Mouse (Mus musculus) intestine, embryonic 16.5 days (tissue): Measurements from ENCODE around the gene Hsd3b6. TPM values are rescaled to one million over a fixed set of nuclear protein-coding genes. Genes with fewer than 3 reads are reported as not detected.
A peak's percentile ranks its signal among the peaks of the same experiment; 100 is the strongest.
"Not testable (repeated sequence)": the region's sequence is repeated elsewhere in the genome, so short reads cannot be mapped to it uniquely, and the experiment has no call there.

ENCODE experiments used
- ATAC-seq: fragments of 200-750 bp; cut with Nextera tagmentation; 2 replicates; pipeline ENCODE4 v1.8.0; 2017; ENCODE audit warnings: moderate TSS enrichment, moderate library complexity
- H3K27ac ChIP-seq: fragments of 300-500 bp; sonication (generic); 2 replicates; pipeline ENCODE4 v1.5.1; 2014; ENCODE audit warnings: mild to moderate bottlenecking, low read length
- H3K27me3 ChIP-seq: fragments of 300-500 bp; sonication (generic); replicated peaks from 2 replicates; pipeline ENCODE4 v1.6.1; 2014; ENCODE audit warnings: low read length, control low read depth, mixed read lengths; ENCODE audit not compliant: control insufficient read depth, insufficient read depth
- H3K36me3 ChIP-seq: fragments of 300-500 bp; sonication (generic); 2 replicates; pipeline ENCODE4 v1.6.1; 2014; ENCODE audit warnings: low read length, control low read depth; ENCODE audit not compliant: control insufficient read depth, insufficient read depth
- H3K4me1 ChIP-seq: fragments of 300-500 bp; sonication (generic); 2 replicates; pipeline ENCODE4 v1.6.1; 2014; ENCODE audit warnings: low read length, control low read depth, mixed read lengths; ENCODE audit not compliant: control insufficient read depth, insufficient read depth
- H3K4me2 ChIP-seq: fragments of 300-500 bp; sonication (generic); 2 replicates; pipeline ENCODE4 v1.6.1; 2014; ENCODE audit warnings: low read depth, low read length, control low read depth
- H3K4me3 ChIP-seq: fragments of 300-500 bp; sonication (generic); 2 replicates; pipeline ENCODE4 v1.5.1; 2014; ENCODE audit warnings: mild to moderate bottlenecking, low read length
- H3K9ac ChIP-seq: fragments of 300-500 bp; sonication (generic); 2 replicates; pipeline ENCODE4 v1.6.1; 2014; ENCODE audit warnings: low read depth, low read length
- H3K9me3 ChIP-seq: fragments of 300-500 bp; sonication (generic); 2 replicates; pipeline ENCODE4 v1.6.1; 2016; ENCODE audit warnings: low read length, control low read depth; ENCODE audit not compliant: control insufficient read depth
- WGBS: fragments of 180-500 bp; shearing (Covaris S2); extraction: QIAGEN DNeasy Blood & Tissue Kit; methylation state at CpG from one replicate; pipeline ENCODE4 v1.1.7; 2014; 5-methylcytosine and 5-hydroxymethylcytosine counted together
- polyA plus RNA-seq: library from polyadenylated mRNA; unstranded; fragments of >200 nt; fragmentation: Nextera tagmentation; extraction: Ambion mirVana; gene quantifications from 2 replicates; pipeline ENCODE4 v1.2.1, GENCODE M21; 2015

Gene Hsd3b6
- polyA plus RNA-seq, 1 experiment from 2014 or later: 0.27 TPM

DNA sequence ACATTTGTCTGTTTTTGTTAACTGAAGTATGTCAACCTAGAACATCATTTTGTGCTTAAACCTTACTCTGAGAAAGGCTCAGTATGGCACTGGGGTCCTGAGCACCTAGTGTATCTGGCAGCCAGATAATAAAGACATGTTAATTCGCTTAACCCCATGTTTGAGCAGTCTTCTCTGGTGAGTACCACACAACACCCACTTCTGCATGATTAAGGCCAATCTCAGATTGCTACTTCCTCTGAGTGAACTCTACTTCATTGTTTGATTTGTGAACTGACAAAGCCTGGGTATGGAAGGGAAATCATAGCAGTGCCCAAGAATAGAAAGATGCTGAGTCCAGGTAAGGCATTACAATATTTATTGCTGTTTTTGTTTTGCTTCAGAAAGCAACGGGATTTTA lies 37.6 kb upstream of the Hsd3b6 start:
- Histone ChIP-seq H3K4me3 (no peak overlapping the region), H3K27ac (no peak overlapping the region), H3K9ac (no peak overlapping the region), H3K9me3 (no peaks in the 10 kb centered on the region), H3K36me3 (no peaks in the 10 kb centered on the region), H3K27me3 (no peaks in the 10 kb centered on the region), H3K4me1 (no peaks in the 10 kb centered on the region; the same call in 1 of the 2 replicates), H3K4me2 (no peak overlapping the region)
- 71% methylated on average over 2 of the region's 2 CpGs for WGBS
- ATAC-seq: no peak

DNA sequence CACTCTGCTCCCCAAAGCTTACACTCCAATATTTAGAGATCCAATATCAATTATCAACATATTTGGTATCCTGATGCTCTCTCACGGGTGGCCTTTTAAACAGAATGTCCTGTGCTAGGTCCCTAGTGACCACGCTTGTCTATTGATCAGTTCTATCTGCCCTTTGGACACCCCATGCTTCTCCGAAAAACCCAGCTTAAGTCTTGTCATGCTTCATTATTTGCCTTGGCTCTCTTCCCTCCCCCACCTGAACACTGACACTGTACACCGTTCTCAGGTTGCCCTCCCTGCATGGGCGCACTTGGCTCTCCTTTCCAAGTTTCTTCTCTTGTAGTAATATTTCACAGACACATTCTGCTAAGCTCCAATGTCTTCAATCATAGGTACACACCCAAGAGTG lies 36.0 kb upstream of the Hsd3b6 start:
- Histone ChIP-seq H3K36me3 (no peaks in the 10 kb centered on the region), H3K27ac (no peak overlapping the region), H3K4me2 (no peak overlapping the region), H3K27me3 (no peaks in the 10 kb centered on the region), H3K4me3 (no peak overlapping the region), H3K9ac (no peak overlapping the region), H3K4me1 (no peaks in the 10 kb centered on the region; the same call in 1 of the 2 replicates), H3K9me3 (no peaks in the 10 kb centered on the region)
- no peak for ATAC-seq
- 79% methylated on average over 5 of the region's 5 CpGs for WGBS

DNA sequence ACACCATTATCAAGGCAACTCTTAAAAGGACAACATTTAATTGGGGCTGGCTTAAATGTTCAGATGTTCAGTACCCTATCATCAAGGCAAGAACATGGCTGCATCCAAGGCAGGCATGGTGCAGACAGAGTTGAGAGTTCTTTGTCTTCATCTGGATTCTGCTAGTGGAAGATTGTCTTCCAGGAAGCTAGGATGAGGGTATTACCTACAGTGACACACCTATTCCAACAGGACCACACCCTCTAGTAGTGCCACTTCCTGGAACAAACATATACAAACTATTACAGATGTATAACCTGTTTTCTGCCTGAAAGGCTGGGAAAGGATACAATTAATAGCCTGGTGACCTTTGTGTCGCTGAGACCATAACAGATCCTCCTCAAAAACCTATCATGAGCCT lies 34.7 kb upstream of the Hsd3b6 start:
- H3K27me3 ChIP-seq: no peaks in the 10 kb centered on the region
- no peaks in the 10 kb centered on the region; the same call in 1 of the 2 replicates for H3K4me1 ChIP-seq
- H3K4me3 ChIP-seq: no peak overlapping the region
- H3K9me3 ChIP-seq: no peaks in the 10 kb centered on the region
- H3K4me2 ChIP-seq: no peak overlapping the region
- H3K36me3 ChIP-seq: no peaks in the 10 kb centered on the region
- 0 out of 2 replicates have a peak, but pooled peaks have one; percentile 36 for ATAC-seq
- H3K27ac ChIP-seq: no peak overlapping the region
- no peak overlapping the region for H3K9ac ChIP-seq
- 94% methylated on average over 1 of the region's 1 CpGs for WGBS

DNA sequence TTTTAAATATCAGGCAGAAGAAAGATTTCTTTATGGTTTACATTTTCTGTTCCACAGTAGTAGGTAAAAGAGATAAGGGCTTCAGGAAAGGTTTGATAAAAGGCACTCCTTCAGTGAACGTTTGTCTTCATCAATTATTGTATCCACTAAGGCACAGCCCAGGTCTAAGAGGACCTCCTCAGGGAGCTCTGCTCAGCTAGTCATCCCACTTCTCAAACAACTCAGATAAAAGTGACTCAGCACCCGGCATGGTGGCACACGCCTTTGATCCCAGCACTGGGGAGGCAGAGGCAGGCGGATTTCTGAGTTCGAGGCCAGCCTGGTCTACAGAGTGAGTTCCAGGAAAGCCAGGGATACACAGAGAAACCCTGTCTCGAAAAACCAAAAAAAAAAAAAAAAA lies 1.6 kb downstream of the Hsd3b6 start:
- H3K4me3 ChIP-seq, H3K4me2 ChIP-seq, H3K36me3 ChIP-seq, H3K9ac ChIP-seq, H3K27ac ChIP-seq, H3K9me3 ChIP-seq, H3K27me3 ChIP-seq, H3K4me1 ChIP-seq, ATAC-seq: not testable (repeated sequence)
- 70% methylated on average over 6 of the region's 6 CpGs for WGBS

DNA sequence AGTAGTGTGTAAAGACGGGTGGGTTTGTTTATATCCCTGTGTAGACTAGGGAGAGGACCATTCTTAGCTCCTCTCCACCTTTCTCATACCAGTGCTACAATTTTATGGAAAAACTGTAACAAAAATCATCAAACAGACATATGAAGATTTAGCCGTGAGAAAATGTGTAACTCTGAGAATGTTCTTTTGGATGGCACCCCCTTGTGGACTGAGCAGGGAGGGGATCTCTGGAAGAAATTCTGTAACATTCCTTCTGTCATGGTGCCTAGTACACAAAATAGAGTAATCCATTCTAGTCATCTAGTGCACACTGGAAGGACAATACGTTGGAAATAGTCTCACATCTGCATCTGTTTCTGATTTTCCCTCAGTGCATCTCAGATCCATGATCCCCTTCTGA lies 9.2 kb downstream of the Hsd3b6 start:
- not testable (repeated sequence) for H3K9ac ChIP-seq, H3K4me2 ChIP-seq, ATAC-seq, H3K9me3 ChIP-seq, H3K27ac ChIP-seq, H3K4me3 ChIP-seq, H3K27me3 ChIP-seq, H3K4me1 ChIP-seq, H3K36me3 ChIP-seq
- 56% methylated on average over 3 of the region's 3 CpGs for WGBS

DNA sequence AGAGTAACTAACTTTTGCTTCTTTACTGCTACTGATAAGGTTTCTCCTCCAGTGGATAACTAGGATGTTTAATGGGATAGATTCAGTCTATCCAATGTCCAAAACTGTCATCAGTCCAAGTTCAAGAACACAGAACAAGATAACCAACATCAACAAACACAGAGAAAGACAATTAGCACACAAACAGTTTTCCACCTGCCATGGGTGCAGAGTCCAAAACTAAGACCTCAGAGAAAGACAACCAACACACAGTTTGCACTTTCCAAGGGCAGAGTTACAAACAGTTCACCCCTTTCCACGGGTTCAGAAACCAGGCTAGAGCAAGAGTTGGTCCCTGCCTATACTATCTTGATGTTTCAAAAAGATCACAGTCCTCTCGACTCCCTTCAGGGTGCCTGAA lies 27.7 kb downstream of the Hsd3b6 start:
- 72% methylated on average over 2 of the region's 2 CpGs for WGBS
- ATAC-seq: no peak
- Histone ChIP-seq H3K4me2 (no peak overlapping the region), H3K27ac (no peak overlapping the region), H3K9ac (no peak overlapping the region), H3K27me3 (no peaks in the 10 kb centered on the region), H3K4me3 (no peak overlapping the region), H3K9me3 (no peaks in the 10 kb centered on the region), H3K36me3 (no peaks in the 10 kb centered on the region), H3K4me1 (0 out of 2 replicates have a peak, but pooled peaks cover 5% of the 10 kb centered on the region)

DNA sequence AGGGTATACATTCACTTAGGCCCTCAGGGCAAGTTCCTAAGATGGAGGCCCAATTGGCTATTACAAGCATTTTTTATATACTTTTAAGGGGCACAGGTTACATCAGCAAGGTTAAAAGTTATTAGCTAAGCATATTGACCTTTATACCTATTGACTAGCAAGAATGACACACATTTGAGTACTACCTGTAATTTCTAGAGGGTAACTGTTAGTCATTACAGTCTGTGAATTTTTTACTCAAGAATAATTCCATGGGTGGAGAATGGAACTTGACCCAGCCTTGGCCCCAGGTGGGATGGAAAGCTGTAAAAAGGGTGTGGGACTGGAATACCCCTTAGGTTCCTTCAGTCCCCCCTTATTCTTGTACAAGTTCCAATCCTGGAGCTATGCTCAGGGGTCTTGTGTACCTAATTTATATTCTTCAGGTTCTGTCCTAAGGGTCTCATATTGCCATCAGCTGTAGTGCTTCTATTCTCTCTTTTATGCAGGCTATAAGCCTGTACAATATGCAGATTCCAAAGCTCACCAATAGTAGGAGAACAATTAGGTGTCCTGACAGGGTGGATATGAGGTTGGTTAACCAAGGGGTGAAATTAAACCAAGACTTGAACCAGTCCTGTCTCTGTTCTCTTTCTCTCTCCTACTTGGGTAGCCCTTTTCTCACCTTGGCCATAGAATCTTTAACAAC lies 31.9 kb downstream of the Hsd3b6 start:
- peak overlapping the region; percentile 72 for H3K27ac ChIP-seq
- H3K4me3 ChIP-seq: no peak overlapping the region
- no peaks in the 10 kb centered on the region for H3K27me3 ChIP-seq
- no peaks in the 10 kb centered on the region for H3K36me3 ChIP-seq
- no peak overlapping the region for H3K9ac ChIP-seq
- peak; percentile 89 for ATAC-seq
- H3K4me1 ChIP-seq: 0 out of 2 replicates have a peak, but pooled peaks cover 5% of the 10 kb centered on the region
- no peaks in the 10 kb centered on the region for H3K9me3 ChIP-seq
- H3K4me2 ChIP-seq: no peak overlapping the region

DNA sequence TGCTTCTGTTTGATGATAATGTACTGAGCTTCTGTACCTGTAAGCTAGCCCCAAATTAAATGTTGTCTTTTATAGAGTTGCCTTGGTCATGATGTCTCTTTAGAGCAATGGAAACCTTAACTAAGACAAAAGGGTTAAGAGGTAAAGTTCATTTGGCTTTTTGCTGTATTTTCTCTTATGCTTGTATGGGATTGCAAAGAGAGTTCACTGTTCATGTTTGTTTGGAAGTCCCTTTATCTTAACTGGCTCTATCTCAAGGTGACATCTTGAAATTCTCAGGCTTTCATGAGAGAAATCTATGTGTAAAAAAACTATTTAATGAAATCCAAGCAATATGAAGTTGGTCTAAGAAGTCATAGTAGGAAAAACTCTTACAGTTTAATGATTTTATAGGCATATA lies 33.3 kb downstream of the Hsd3b6 start:
- ATAC-seq: no peak
- no peak overlapping the region for H3K4me2 ChIP-seq
- H3K9me3 ChIP-seq: no peaks in the 10 kb centered on the region
- no peak overlapping the region for H3K27ac ChIP-seq
- H3K36me3 ChIP-seq: no peaks in the 10 kb centered on the region
- H3K27me3 ChIP-seq: no peaks in the 10 kb centered on the region
- H3K4me3 ChIP-seq: no peak overlapping the region
- no peak overlapping the region for H3K9ac ChIP-seq
- H3K4me1 ChIP-seq: 0 out of 2 replicates have a peak, but pooled peaks cover 5% of the 10 kb centered on the region

DNA sequence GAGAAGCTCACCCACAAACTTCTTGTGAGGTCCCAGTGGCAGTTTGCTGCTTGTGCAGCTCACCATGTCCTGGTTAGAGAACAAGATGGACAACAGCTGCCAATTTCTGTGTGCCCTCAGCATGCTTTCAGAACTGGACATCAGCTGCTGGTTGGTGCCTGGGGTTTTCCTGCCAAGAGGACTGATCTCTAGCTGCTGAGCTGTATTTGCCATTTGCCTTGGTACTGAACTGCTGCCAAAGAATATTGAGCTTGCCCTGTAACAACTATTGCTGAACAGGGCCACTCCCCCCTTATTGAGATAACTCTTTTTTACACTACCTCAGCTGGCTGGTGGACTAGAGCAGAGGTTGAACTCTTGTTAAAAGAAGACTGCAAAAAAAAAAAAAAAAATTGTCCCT lies 50.1 kb downstream of the Hsd3b6 start:
- no peak overlapping the region for H3K27ac ChIP-seq
- no peaks in the 10 kb centered on the region for H3K36me3 ChIP-seq
- H3K9me3 ChIP-seq: 0 out of 2 replicates have a peak, but pooled peaks cover 2% of the 10 kb centered on the region
- H3K4me2 ChIP-seq: no peak overlapping the region
- no peak overlapping the region for H3K9ac ChIP-seq
- no peak overlapping the region for H3K4me3 ChIP-seq
- no peaks in the 10 kb centered on the region for H3K27me3 ChIP-seq
- H3K4me1 ChIP-seq: no peaks in the 10 kb centered on the region
- peak; percentile 38 for ATAC-seq

DNA sequence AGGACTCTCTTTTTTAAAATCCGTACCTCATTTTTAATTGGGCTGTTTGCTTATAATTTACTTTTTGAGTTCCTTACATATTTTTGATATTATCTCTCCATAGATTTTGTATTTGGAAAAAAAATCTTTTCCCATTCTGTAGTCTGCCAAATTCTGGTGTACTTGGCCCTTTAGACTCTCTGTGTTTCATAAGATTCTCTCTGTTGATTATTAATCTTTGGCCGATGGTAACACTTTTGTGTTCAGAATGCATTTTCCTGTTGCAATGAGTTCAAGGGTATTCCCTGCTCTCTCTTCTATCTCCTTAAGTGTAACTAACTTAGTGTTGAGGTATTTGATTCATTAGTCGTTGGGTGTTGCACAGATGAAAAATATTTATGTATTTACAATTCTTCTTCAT lies 57.4 kb downstream of the Hsd3b6 start:
- no peak overlapping the region for H3K4me2 ChIP-seq
- no peak for ATAC-seq
- H3K9me3 ChIP-seq: 0 out of 2 replicates have a peak, but pooled peaks cover 2% of the 10 kb centered on the region
- H3K27ac ChIP-seq: no peak overlapping the region
- no peaks in the 10 kb centered on the region for H3K27me3 ChIP-seq
- H3K36me3 ChIP-seq: no peaks in the 10 kb centered on the region
- H3K4me3 ChIP-seq: no peak overlapping the region
- 80% methylated on average over 3 of the region's 3 CpGs for WGBS
- no peak overlapping the region for H3K9ac ChIP-seq
- H3K4me1 ChIP-seq: no peaks in the 10 kb centered on the region
